Mouse (Mus musculus) cerebellum, postnatal 4 days (tissue): ENCODE data around the gene Fam120c.

Source experiments
- DNase-seq, 2 experiments: peaks; one replicate each; pipeline ENCODE4 v3.0.0; 2022; ENCODE audit warnings: low spot score in 2 of 2, mixed read lengths in 1 of 2

Fam120c gene

DNA sequence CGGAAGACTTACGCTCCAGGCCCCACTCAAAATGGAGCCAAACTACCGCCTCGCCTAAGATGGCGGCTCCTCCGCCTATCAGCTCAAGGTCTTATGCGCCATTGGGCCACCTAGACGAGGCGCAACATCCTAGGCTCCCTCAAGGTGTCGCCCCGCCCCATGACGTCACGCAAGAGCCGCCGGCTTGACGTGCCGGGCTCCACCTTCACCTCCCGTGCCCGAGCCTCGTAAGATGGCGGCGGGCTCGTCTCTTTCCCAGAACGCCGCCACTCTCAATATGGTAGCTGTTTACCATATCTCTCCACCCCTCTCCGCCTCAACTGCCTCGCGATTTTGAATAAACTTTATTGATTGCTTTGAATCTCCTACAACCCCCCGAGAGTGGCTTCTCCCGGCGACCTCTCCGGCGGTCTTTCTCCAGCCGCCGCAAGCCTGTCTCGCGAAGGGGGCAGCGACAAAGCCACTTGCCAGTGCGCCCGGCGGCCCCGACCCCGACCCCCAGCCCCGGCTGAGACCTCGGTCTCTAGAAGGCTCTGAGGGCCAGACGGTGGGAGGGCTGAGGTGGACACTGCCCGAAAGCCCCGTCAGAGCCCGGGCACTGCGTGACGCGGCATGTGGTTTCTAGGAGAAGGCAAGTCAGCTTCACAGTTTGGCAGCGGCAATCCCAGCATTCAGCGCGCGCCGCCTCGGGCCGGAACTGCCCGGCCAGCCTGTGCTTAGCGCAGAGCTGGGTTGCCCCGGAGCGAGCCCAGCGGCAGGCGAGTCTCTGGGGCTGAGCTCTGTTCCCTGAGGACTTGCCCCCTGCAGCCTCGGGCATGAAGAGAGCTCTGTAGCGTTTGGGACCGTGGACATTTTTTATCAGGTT is 176.7 kb downstream of the Fam120c start, which contains the start of gene Phf8:
Gene Phf8, plus strand, starts transcription at position 215 of the 865 bp plus-strand sequence.
- peak; percentile 67 to 91 for DNase-seq
